Mouse (Mus musculus): ENCODE results near the gene Ano2. TPM values are rescaled to one million over a fixed set of nuclear protein-coding genes. Genes with fewer than 3 reads are reported as not detected.

Ano2 gene
- polyA plus RNA-seq (2011; ENCODE audit: insufficient read depth, insufficient read length, low read depth, missing spikeins): not detected in 2 replicates

DNA sequence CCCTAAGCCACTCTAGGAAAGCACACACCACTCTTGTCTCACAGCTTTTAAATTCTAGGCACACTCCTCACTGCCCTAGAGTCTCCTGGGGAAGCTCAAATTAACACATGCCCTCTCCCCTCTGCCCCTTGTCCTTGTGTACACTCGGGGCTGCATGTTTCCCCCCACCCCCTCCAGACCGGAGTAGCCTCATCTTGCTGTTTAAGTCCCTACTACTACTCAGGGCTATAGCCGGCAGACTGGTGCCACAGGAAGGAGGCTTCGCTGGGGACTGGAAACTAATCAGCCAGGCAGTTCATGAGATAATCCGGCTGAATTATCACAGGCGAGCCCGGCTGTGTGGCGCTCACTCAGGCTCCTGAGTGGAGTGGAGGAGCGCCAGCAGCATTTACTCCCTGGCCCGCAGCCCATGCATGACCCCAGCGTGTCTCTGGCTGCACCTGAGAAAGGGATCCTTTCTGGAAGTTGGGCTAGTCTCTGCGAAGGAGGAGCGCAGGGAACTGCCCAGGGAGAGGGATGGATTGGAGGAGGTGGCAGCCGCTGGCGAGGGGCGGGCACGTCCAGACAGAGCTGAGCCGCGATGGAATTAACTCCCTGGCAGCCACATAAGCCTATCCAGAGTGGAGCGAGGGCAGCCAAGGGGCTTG, at the start of gene Ano2:
Ano2 (plus strand) TSS at position 363 of the 647 bp plus-strand sequence.
- Histone ChIP-seq H3K27me3 (ENCODE audit: control insufficient read depth, insufficient read depth, low read length, poor library complexity, severe bottlenecking) (no peaks in the 10 kb centered on the region), H3K9ac (ENCODE audit: low read depth, poor library complexity, severe bottlenecking) (no peak within 1 kb of the TSS), H3K4me1 (ENCODE audit: control insufficient read depth, insufficient read depth, low read length) (no peaks in the 10 kb centered on the region), H3K27ac (ENCODE audit: insufficient read depth, low read length) (no peak within 1 kb of the TSS), H3K36me3 (ENCODE audit: control insufficient read depth, insufficient read depth, low read length, poor library complexity, severe bottlenecking) (no peaks in the 10 kb centered on the region), H3K9me3 (replicated peaks; ENCODE audit: control insufficient read depth, insufficient read depth, low read length, poor library complexity, severe bottlenecking) (no peaks in the 10 kb centered on the region), H3K4me3 (ENCODE audit: low read depth, low read length) (no peak within 1 kb of the TSS)
- TF ChIP-seq POLR2A (IDR thresholded peaks at IDR 0.05; ENCODE audit: insufficient read depth, low read length): no peak
- TF ChIP-seq EP300 (IDR thresholded peaks at IDR 0.05; ENCODE audit: insufficient read depth, low read depth, low read length): no peak
- TF ChIP-seq CTCF (IDR thresholded peaks at IDR 0.05; ENCODE audit: low read depth, low read length): no peak

DNA sequence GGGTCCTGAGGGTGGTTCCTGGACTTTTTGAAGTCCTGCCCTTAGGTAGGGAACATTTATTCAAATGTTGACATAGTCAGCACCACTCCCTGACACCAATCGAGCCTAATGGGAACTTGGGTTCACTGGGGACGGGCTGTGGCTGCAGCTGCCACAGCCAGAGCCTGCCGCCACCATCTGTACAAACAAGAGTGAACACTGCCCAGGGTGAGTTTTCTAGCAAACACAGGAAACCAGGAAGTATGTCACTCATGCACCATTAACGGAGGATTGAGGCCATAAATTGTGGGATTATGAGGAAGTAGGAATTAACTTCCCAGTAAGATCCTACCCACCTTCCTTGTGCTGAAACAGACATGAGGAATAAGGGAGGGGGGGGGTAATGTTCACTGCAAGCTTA, 49.7 kb upstream of the Ano2 start:
- Histone ChIP-seq H3K27me3 (ENCODE audit: control insufficient read depth, insufficient read depth, low read length, poor library complexity, severe bottlenecking) (no peaks in the 10 kb centered on the region), H3K9ac (ENCODE audit: low read depth, poor library complexity, severe bottlenecking) (no peak overlapping the region), H3K27ac (ENCODE audit: insufficient read depth, low read length) (no peak overlapping the region), H3K4me1 (ENCODE audit: control insufficient read depth, insufficient read depth, low read length) (no peaks in the 10 kb centered on the region), H3K4me3 (ENCODE audit: low read depth, low read length) (no peak overlapping the region), H3K36me3 (ENCODE audit: control insufficient read depth, insufficient read depth, low read length, poor library complexity, severe bottlenecking) (no peaks in the 10 kb centered on the region), H3K9me3 (replicated peaks; ENCODE audit: control insufficient read depth, insufficient read depth, low read length, poor library complexity, severe bottlenecking) (no peaks in the 10 kb centered on the region)
- TF ChIP-seq CTCF (IDR thresholded peaks at IDR 0.05; ENCODE audit: low read depth, low read length): no peak
- no peak for TF ChIP-seq POLR2A (IDR thresholded peaks at IDR 0.05; ENCODE audit: insufficient read depth, low read length)
- no peak for TF ChIP-seq EP300 (IDR thresholded peaks at IDR 0.05; ENCODE audit: insufficient read depth, low read depth, low read length)

DNA sequence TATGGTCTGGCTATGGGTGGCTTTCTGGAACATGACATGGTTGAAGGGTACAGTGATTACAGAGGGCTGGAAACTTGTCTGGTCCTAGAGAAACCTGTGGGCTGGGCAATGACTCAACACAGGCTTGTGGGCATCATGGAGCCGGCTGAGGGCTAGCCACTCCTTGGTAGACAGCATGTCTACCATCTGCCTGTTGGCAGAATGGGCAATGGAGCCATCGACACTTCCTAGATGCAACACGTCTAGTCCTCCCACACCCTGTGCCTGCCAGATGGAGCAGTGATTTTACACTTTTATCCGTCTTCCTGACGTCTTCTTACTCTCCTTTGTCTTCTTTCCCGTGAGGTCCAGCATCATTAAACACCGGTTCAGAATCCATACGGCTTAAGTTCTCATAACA, 49.1 kb upstream of the Ano2 start:
- no peak for TF ChIP-seq EP300 (IDR thresholded peaks at IDR 0.05; ENCODE audit: insufficient read depth, low read depth, low read length)
- TF ChIP-seq CTCF (IDR thresholded peaks at IDR 0.05; ENCODE audit: low read depth, low read length): no peak
- TF ChIP-seq POLR2A (IDR thresholded peaks at IDR 0.05; ENCODE audit: insufficient read depth, low read length): no peak
- Histone ChIP-seq H3K36me3 (ENCODE audit: control insufficient read depth, insufficient read depth, low read length, poor library complexity, severe bottlenecking) (no peaks in the 10 kb centered on the region), H3K4me3 (ENCODE audit: low read depth, low read length) (no peak overlapping the region), H3K27ac (ENCODE audit: insufficient read depth, low read length) (no peak overlapping the region), H3K9me3 (replicated peaks; ENCODE audit: control insufficient read depth, insufficient read depth, low read length, poor library complexity, severe bottlenecking) (no peaks in the 10 kb centered on the region), H3K9ac (ENCODE audit: low read depth, poor library complexity, severe bottlenecking) (no peak overlapping the region), H3K4me1 (ENCODE audit: control insufficient read depth, insufficient read depth, low read length) (no peaks in the 10 kb centered on the region), H3K27me3 (ENCODE audit: control insufficient read depth, insufficient read depth, low read length, poor library complexity, severe bottlenecking) (no peaks in the 10 kb centered on the region)

DNA sequence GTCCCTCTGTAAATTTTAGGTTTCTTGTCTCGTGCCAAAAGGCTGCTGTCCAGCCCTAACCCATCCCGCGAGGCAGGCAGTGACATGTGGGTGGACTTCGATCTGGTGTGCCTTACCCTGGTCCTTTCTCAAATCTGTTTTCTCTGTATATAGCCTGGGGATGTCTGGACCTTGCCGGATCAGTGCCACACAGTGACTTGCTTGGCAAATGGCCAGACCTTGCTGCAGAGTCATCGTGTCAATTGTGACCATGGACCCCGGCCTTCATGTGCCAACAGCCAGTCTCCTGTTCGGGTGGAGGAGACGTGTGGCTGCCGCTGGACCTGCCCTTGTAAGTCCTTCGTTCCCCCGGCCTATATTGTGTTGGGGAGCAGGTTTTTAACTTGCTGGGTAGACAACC, 41.3 kb upstream of the Ano2 start:
- H3K36me3 ChIP-seq (ENCODE audit: control insufficient read depth, insufficient read depth, low read length, poor library complexity, severe bottlenecking): no peaks in the 10 kb centered on the region
- TF ChIP-seq POLR2A (IDR thresholded peaks at IDR 0.05; ENCODE audit: insufficient read depth, low read length) (no peak), CTCF (IDR thresholded peaks at IDR 0.05; ENCODE audit: low read depth, low read length) (no peak), EP300 (IDR thresholded peaks at IDR 0.05; ENCODE audit: insufficient read depth, low read depth, low read length) (no peak)
- H3K4me3 ChIP-seq (ENCODE audit: low read depth, low read length): no peak overlapping the region
- no peak overlapping the region for H3K27ac ChIP-seq (ENCODE audit: insufficient read depth, low read length)
- no peaks in the 10 kb centered on the region for H3K9me3 ChIP-seq (replicated peaks; ENCODE audit: control insufficient read depth, insufficient read depth, low read length, poor library complexity, severe bottlenecking)
- H3K4me1 ChIP-seq (ENCODE audit: control insufficient read depth, insufficient read depth, low read length): no peaks in the 10 kb centered on the region
- H3K27me3 ChIP-seq (ENCODE audit: control insufficient read depth, insufficient read depth, low read length, poor library complexity, severe bottlenecking): no peaks in the 10 kb centered on the region
- no peak overlapping the region for H3K9ac ChIP-seq (ENCODE audit: low read depth, poor library complexity, severe bottlenecking)

DNA sequence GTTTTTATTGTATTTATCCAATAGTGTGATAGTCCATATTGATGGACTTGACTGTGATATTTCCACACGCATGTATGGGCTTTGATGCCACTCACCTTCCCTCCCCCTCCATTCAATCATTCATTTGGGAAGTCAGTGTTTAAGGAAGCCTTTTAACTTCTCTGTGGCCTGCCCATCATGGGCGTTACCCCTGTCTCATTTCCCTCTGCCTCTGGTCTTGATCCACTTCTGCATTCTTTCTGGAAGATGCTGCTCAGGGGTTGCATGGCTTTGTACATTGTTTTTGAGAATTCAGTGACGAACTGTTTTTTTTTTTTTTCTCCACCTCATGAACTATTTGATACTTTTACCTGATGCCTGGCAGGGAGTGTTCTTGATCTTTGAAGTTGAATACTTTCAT, 38.9 kb upstream of the Ano2 start:
- H3K4me3 ChIP-seq (ENCODE audit: low read depth, low read length): no peak overlapping the region
- no peaks in the 10 kb centered on the region for H3K36me3 ChIP-seq (ENCODE audit: control insufficient read depth, insufficient read depth, low read length, poor library complexity, severe bottlenecking)
- no peaks in the 10 kb centered on the region for H3K9me3 ChIP-seq (replicated peaks; ENCODE audit: control insufficient read depth, insufficient read depth, low read length, poor library complexity, severe bottlenecking)
- H3K27me3 ChIP-seq (ENCODE audit: control insufficient read depth, insufficient read depth, low read length, poor library complexity, severe bottlenecking): no peaks in the 10 kb centered on the region
- TF ChIP-seq POLR2A (IDR thresholded peaks at IDR 0.05; ENCODE audit: insufficient read depth, low read length) (no peak), CTCF (IDR thresholded peaks at IDR 0.05; ENCODE audit: low read depth, low read length) (no peak)
- H3K4me1 ChIP-seq (ENCODE audit: control insufficient read depth, insufficient read depth, low read length): no peaks in the 10 kb centered on the region
- H3K9ac ChIP-seq (ENCODE audit: low read depth, poor library complexity, severe bottlenecking): no peak overlapping the region
- H3K27ac ChIP-seq (ENCODE audit: insufficient read depth, low read length): no peak overlapping the region

DNA sequence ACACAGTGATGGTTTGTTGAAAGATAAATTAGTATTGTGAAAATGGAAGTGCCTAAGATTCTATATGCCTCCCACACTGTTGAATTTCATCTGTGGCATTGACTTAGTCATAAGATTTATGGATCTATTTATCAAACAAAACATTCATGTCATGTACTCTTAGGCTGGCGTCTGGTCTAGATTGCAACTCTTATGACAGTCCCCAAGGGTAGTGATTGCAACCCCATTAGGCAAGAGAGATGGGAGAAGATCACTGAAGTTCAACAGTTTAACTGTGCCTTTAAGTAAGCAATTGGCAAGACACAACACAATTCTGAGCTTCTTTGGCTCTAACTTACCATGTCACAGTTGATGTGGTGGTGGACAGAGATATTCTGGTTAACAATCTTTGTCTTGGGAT, 36.8 kb upstream of the Ano2 start:
- TF ChIP-seq POLR2A (IDR thresholded peaks at IDR 0.05; ENCODE audit: insufficient read depth, low read length) (no peak), CTCF (IDR thresholded peaks at IDR 0.05; ENCODE audit: low read depth, low read length) (no peak), EP300 (IDR thresholded peaks at IDR 0.05; ENCODE audit: insufficient read depth, low read depth, low read length) (no peak)

More for the DNA sequence above, 36.8 kb upstream of the Ano2 start:
- H3K4me3 ChIP-seq (ENCODE audit: low read depth, low read length): no peak overlapping the region
- no peak overlapping the region for H3K9ac ChIP-seq (ENCODE audit: low read depth, poor library complexity, severe bottlenecking)
- no peaks in the 10 kb centered on the region for H3K9me3 ChIP-seq (replicated peaks; ENCODE audit: control insufficient read depth, insufficient read depth, low read length, poor library complexity, severe bottlenecking)
- H3K36me3 ChIP-seq (ENCODE audit: control insufficient read depth, insufficient read depth, low read length, poor library complexity, severe bottlenecking): no peaks in the 10 kb centered on the region
- H3K27me3 ChIP-seq (ENCODE audit: control insufficient read depth, insufficient read depth, low read length, poor library complexity, severe bottlenecking): no peaks in the 10 kb centered on the region
- H3K4me1 ChIP-seq (ENCODE audit: control insufficient read depth, insufficient read depth, low read length): no peaks in the 10 kb centered on the region
- no peak overlapping the region for H3K27ac ChIP-seq (ENCODE audit: insufficient read depth, low read length)

Measured in ES-Bruce4 (cell line).